Mouse (Mus musculus) heart, adult 2 months (tissue): ENCODE results near the gene Klhl41.

ENCODE experiments used
- EP300 ChIP-seq: fragments of 200-500 bp; IDR thresholded peaks from 2 replicates; pipeline ENCODE4 v1.6.1; 2011; ENCODE audit warnings: low read depth, low read length, control low read depth; ENCODE audit not compliant: insufficient read depth
- POLR2A ChIP-seq: fragments of 200-500 bp; IDR thresholded peaks from 2 replicates; pipeline ENCODE4 v1.6.1; 2011; ENCODE audit warnings: mild to moderate bottlenecking, low read depth, low read length, control low read depth; ENCODE audit not compliant: insufficient read depth

- TF ChIP-seq POLR2A (no peak), EP300 (no peak)
Observed at GRCm38 (mm10) chr2:69713626-69714014, 43.7 kb downstream of the Klhl41 start.
